Mouse (Mus musculus): ENCODE results near the gene 6330409D20Rik. TPM values are rescaled to one million over a fixed set of nuclear protein-coding genes. Genes with fewer than 3 reads are reported as not detected.

The 6330409D20Rik gene
- polyA plus RNA-seq, 1 experiment from 2014 or later = 2.1 TPM

DNA sequence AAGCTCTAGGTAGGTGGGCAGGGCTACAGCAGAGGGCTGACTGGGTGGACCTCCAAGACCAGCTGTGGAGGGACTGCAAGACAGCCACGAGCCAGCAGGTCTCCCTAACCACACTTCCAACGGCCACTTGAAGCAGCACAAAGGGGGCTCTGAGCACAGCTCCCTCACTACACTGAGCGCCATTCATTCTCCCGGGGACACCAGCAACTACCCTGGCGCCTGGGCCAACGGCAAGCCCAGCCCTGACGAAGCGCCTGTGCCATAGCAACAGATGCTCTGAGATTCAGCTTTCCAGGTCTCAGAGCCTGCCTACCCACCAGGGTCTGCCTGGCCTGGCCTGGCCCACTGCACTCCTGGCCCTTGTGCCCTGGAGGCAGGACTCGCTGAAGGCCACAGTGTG, 22.1 kb downstream of the 6330409D20Rik start:
- Histone ChIP-seq H3K27me3 (no peaks in the 10 kb centered on the region), H3K27ac (peak overlapping the region; percentile 53; the same call in 1 of the 2 replicates), H3K4me1 (peaks cover 21% of the 10 kb centered on the region), H3K9me3 (no peaks in the 10 kb centered on the region), H3K36me3 (replicated peaks) (no peaks in the 10 kb centered on the region), H3K4me2 (no peak overlapping the region), H3K9ac (no peak overlapping the region), H3K4me3 (replicated peaks) (no peak overlapping the region)
- 45% methylated on average over 9 of the region's 9 CpGs for WGBS
- no peak for ATAC-seq (ENCODE audit: low FRiP score)

DNA sequence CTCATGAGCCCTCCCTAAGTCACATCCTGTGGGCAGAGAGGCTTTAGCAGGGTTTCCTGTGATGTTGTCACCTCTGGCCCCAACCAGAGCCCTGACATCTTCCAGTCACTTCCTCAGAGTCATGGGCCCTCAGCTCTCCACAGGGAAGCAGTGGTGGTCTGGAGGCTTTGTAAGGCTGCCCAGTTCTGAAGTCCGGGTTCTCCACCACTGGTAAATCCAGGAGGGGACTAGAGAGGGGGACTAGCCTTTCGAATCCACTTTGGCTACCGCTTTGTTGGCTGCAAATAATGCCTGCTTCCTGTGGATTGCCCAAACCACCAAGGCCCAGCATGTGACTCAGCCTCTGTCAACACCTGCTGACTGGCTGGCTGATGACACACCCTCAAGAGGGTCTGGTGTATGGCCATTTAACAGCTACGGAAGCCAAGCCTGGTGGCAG, 25.8 kb downstream of the 6330409D20Rik start:
- no peak for ATAC-seq (ENCODE audit: low FRiP score)
- Histone ChIP-seq H3K27me3 (no peaks in the 10 kb centered on the region), H3K4me3 (replicated peaks) (no peak overlapping the region), H3K4me1 (peaks cover 30% of the 10 kb centered on the region), H3K36me3 (replicated peaks) (peaks cover 8% of the 10 kb centered on the region), H3K4me2 (no peak overlapping the region), H3K27ac (no peak overlapping the region), H3K9me3 (no peaks in the 10 kb centered on the region), H3K9ac (no peak overlapping the region)
- WGBS = 77% methylated on average over 4 of the region's 4 CpGs

DNA sequence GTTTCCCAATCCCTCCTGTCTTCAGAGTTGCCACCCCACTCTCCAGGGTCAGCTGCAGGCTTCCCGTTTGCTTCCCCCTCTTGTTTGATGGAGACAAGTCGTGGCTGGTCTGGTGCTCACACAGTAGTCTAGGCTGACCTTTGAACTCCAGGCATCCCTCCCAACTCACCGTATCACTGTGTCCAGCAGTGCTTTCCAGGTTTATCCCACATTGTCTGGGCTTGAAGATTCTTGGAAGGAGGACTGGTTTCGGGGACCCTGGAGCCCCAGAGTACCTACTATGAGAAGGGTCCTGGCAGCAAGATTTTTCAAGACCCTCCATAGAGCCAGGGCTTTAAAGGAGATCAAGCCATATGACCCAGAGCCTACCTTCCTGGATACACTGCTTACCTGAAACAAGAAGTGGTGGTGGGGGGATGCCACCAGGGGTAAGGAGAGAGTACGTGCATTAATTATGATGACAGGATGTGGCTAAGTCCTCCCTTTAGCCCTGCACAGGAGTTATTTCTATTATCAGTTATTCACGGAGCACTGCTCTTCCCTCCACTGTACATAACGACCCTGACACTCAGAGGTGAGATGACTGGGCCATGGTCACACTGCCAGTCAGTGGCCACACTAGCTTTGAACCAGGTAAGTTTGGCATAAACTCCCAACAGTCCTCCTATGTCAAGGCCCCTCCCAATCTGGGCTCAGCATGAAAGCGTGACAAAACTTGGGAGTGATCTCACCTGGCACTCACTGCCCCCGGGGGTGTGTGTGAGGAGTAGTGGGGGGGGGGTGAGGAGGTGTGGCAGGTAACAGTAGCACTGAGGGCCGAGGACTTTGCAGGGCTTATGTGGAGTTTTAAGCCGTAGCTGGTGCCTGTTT, 26.5 kb downstream of the 6330409D20Rik start:
- Histone ChIP-seq H3K4me3 (replicated peaks) (0 out of 2 replicates have a peak overlapping the region, but pooled peaks have one; percentile 92), H3K9ac (peak overlapping the region; percentile 93; the same call in 1 of the 2 replicates), H3K9me3 (no peaks in the 10 kb centered on the region), H3K27ac (peak overlapping the region; percentile 99), H3K4me1 (peaks cover 29% of the 10 kb centered on the region), H3K4me2 (0 out of 2 replicates have a peak overlapping the region, but pooled peaks have one; percentile 96), H3K36me3 (replicated peaks) (peaks cover 14% of the 10 kb centered on the region), H3K27me3 (no peaks in the 10 kb centered on the region)
- 69% methylated on average over 11 of the region's 11 CpGs for WGBS
- no peak for ATAC-seq (ENCODE audit: low FRiP score)

DNA sequence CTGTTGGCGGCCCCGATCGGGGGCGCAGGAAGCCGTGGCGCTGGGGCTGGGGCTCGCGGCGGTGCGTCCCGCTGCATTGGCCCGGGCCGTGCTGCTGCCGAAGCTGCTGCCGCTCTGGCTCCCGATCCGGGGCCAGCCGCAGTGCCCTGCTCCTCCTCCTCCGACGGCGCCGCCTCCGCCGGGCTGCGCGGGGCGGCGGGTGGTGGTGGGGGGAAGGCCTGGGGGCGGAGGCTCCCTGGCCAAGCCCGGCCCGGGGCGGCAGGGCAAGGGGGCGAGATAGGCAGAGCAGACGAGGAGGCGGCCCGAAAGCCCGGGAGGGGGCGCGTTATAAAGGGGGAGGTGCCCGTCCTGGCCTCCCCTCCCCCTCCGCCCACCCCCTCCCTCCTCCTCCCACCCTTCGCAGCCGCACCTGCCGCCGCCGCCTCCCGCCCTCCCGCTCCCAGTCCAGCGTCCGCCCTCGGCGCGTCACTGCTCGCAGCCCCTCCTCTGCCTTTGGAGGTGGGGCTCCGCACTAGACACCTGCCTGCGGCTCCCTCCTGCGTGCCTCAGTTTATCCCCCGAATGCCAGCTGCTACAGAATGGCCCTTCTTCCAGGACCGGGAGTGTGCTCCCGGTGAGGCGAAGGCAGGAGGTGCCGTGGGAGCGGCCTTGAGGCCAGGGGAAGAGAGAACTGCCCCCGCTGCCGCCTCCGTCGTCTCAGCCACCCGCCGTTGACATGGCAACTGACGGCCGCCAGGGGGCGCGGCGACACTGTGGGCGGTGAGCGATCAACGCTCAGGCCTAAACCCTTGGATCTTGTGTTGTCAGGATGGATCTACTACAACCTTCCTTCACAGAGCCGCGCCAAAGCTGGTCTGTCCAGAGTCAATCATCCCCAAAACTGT, 27.6 kb downstream of the 6330409D20Rik start, which contains the start of gene Cdk9:
Cdk9 (minus strand) TSS at position 143 of the 884 bp plus-strand sequence.
- H3K4me3 ChIP-seq (replicated peaks) = peak within 1 kb of the TSS; percentile 92
- no peaks in the 10 kb centered on the region for H3K9me3 ChIP-seq
- peaks cover 20% of the 10 kb centered on the region for H3K4me1 ChIP-seq
- peak within 1 kb of the TSS; percentile 96 for H3K4me2 ChIP-seq
- WGBS = under 1% methylated on average over 58 of the region's 79 CpGs
- H3K27me3 ChIP-seq = no peaks in the 10 kb centered on the region
- H3K36me3 ChIP-seq (replicated peaks) = peaks cover 26% of the 10 kb centered on the region
- H3K27ac ChIP-seq = peak within 1 kb of the TSS; percentile 99
- peak; percentile 89 for ATAC-seq (ENCODE audit: low FRiP score)
- H3K9ac ChIP-seq = peak within 1 kb of the TSS; percentile 93

DNA sequence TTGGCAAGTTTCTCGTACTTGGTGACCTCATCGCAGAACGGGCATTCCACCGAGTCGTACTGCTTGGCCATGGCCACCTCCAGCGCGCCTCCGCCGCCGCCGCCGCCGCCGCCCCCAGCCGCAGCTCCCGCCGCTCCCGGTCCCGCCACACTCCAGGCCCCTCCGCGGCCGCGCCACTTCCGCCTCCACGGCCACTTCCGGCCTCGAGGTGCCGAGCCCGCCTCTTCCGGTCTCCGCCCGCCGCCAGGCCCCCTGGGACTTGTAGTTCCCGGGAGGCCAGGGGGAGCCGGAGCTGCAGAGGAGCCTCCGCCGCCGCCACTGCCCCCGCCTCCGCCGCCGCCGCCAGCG, 28.3 kb downstream of the 6330409D20Rik start:
- peaks cover 20% of the 10 kb centered on the region for H3K4me1 ChIP-seq
- peak overlapping the region; percentile 93 for H3K9ac ChIP-seq
- WGBS = 0% methylated on average over 26 of the region's 44 CpGs
- ATAC-seq (ENCODE audit: low FRiP score) = peak; percentile 91
- no peaks in the 10 kb centered on the region for H3K27me3 ChIP-seq
- H3K4me3 ChIP-seq (replicated peaks) = peak overlapping the region; percentile 92
- H3K27ac ChIP-seq = peak overlapping the region; percentile 99
- H3K9me3 ChIP-seq = no peaks in the 10 kb centered on the region
- peaks cover 32% of the 10 kb centered on the region for H3K36me3 ChIP-seq (replicated peaks)
- peak overlapping the region; percentile 96 for H3K4me2 ChIP-seq

DNA sequence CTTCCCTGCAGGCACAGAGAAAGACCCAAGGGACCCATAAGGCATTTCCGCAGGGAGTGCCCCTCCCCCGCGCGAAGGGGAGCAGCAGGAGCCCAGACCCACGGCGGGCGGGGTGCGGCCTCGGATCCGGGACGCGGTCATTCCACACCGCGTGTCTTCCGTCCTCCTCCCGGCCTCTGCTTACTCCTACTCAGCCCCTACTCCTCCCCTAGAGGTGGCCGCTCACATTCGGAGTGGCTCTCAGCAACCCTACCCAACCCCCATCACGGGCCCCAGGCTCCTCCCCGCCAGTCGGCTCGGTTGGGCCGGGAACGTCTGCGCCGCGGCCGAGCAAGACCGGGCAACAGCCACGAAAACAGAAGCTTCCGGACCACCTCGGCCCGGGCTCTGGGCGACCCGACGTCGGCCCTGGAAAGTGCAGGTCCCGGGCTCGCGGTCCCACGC, 28.7 kb downstream of the 6330409D20Rik start:
- Histone ChIP-seq H3K4me2 (peak overlapping the region; percentile 96), H3K36me3 (replicated peaks) (peaks cover 37% of the 10 kb centered on the region), H3K27me3 (no peaks in the 10 kb centered on the region), H3K27ac (peak overlapping the region; percentile 99), H3K4me3 (replicated peaks) (peak overlapping the region; percentile 92), H3K9ac (peak overlapping the region; percentile 93), H3K4me1 (peaks cover 20% of the 10 kb centered on the region), H3K9me3 (no peaks in the 10 kb centered on the region)
- peak; percentile 50 for ATAC-seq (ENCODE audit: low FRiP score)
- WGBS = under 1% methylated on average over 41 of the region's 41 CpGs

DNA sequence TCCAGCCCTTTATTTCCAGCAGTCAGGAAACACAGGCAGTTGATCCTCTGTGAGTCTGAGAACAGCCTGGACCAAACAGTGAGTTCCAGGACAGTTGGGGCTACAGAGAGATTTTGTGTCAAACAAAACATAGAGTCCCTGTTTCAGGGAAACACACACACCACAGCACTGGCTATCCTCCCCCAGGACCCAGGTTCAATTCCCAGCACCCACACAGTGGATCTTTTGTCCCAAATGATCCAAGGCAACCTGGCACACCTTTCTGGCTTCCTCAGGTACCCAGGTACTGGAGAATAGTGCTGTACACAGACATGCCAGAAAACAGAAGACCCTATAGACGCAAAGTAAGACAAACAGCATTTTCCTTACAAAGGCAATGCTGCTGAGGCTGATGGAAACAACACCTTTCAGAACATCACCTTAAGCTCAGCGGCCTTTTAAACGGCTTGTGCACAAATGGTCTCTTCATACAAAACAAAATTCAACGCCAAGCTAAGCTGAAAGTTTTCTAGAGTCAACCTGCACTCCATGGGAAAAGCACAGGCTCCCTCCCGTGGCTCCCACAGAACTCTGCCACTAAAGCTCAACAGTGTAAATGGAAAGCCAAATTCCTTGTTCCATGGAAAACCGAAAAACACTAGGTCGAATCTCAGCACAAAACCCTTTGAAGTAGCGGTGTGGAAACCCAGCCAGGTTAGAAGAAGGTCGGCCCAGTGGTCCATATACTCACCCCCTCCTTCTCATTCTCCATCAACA, 29.3 kb downstream of the 6330409D20Rik start:
- H3K27ac ChIP-seq = 0 out of 2 replicates have a peak overlapping the region, but pooled peaks have one; percentile 99
- H3K27me3 ChIP-seq = no peaks in the 10 kb centered on the region
- 30% methylated on average over 9 of the region's 9 CpGs for WGBS
- H3K9me3 ChIP-seq = no peaks in the 10 kb centered on the region
- peak overlapping the region; percentile 93 for H3K9ac ChIP-seq
- no peak for ATAC-seq (ENCODE audit: low FRiP score)
- H3K36me3 ChIP-seq (replicated peaks) = peaks cover 43% of the 10 kb centered on the region
- peak overlapping the region; percentile 92 for H3K4me3 ChIP-seq (replicated peaks)
- peaks cover 20% of the 10 kb centered on the region for H3K4me1 ChIP-seq
- peak overlapping the region; percentile 96 for H3K4me2 ChIP-seq

DNA sequence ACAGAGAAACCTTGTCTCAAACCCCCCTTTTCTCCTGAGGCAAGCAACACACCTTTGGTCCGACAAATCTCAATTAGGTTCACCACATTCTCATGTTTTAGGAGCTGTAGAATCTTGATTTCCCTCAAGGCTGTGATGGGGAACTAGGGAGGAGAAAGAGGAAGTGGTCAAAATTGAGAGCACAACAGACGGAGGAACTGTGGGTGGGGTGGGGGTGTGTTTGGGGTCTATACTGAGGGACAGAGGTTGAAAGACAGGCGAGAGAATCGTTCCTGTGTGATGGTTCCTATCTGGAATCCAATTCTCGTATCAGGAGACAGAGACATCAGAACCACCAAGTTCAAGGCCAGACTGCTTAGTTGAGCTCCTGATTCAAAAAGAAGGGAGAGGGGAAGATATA, 30.4 kb downstream of the 6330409D20Rik start:
- H3K27me3 ChIP-seq = no peaks in the 10 kb centered on the region
- H3K4me3 ChIP-seq (replicated peaks) = no peak overlapping the region
- no peak for ATAC-seq (ENCODE audit: low FRiP score)
- H3K27ac ChIP-seq = no peak overlapping the region
- no peak overlapping the region for H3K4me2 ChIP-seq
- no peak overlapping the region for H3K9ac ChIP-seq
- peaks cover 20% of the 10 kb centered on the region for H3K4me1 ChIP-seq
- H3K9me3 ChIP-seq = no peaks in the 10 kb centered on the region
- H3K36me3 ChIP-seq (replicated peaks) = peaks cover 54% of the 10 kb centered on the region
- WGBS = 89% methylated on average over 5 of the region's 5 CpGs

DNA sequence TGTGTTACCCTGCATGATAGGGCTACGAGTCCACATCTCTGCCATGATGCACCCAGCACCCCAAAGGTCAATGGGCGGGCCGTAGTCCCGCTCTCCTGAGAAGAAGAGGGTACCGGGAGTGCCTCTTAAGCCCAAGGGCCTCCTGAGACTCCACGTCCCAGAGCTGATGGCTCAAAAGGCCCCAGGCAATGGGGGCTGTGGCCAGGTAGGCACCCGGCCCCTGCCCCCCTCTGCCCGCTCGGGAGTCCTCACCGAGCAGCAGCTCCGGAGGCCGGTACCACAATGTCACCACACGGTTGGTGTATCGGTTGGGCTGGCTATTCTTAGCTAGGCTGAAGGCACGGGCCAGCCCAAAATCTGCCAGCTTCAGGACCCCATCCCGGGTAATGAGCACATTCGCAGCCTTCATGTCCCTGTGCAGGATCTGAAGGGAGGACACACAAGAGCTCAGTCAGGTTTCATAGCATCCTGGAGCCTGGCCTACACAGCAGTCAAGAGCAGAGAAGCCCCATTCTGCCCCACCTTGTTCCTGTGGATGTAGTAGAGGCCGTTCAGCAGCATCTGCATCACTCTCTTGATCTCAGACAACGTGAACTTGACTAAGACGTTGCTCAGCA, 31.2 kb downstream of the 6330409D20Rik start:
- H3K4me2 ChIP-seq = no peak overlapping the region
- no peaks in the 10 kb centered on the region for H3K27me3 ChIP-seq
- H3K4me3 ChIP-seq (replicated peaks) = no peak overlapping the region
- 92% methylated on average over 20 of the region's 20 CpGs for WGBS
- ATAC-seq (ENCODE audit: low FRiP score) = no peak
- no peak overlapping the region for H3K9ac ChIP-seq
- no peak overlapping the region for H3K27ac ChIP-seq
- H3K9me3 ChIP-seq = no peaks in the 10 kb centered on the region
- H3K4me1 ChIP-seq = peaks cover 20% of the 10 kb centered on the region
- peaks cover 62% of the 10 kb centered on the region for H3K36me3 ChIP-seq (replicated peaks)

DNA sequence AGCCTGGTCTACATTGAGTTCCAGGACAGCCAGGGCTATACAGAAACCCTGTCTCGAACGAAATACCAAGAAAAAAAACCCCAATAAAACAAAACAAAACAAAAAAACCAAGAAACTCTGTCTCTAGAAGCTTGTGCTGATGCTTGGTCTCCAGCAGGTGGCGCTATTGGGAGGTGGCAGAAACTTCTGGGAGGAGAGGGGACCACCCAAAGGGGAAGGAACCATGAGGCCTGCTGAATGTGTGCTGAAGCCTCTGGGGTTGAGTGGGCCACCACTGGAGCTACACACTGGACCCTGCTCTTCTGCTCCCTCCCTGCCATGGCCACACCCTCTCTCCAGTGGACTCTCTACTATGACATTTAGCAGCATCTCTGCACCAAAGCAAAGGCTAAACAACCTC, 32.2 kb downstream of the 6330409D20Rik start:
- Histone ChIP-seq H3K27ac (no peak overlapping the region), H3K4me2 (no peak overlapping the region), H3K9ac (no peak overlapping the region), H3K4me1 (peaks cover 12% of the 10 kb centered on the region), H3K9me3 (no peaks in the 10 kb centered on the region), H3K36me3 (replicated peaks) (peaks cover 72% of the 10 kb centered on the region), H3K27me3 (no peaks in the 10 kb centered on the region), H3K4me3 (replicated peaks) (no peak overlapping the region)
- no peak for ATAC-seq (ENCODE audit: low FRiP score)
- 38% methylated on average over 3 of the region's 3 CpGs for WGBS

DNA sequence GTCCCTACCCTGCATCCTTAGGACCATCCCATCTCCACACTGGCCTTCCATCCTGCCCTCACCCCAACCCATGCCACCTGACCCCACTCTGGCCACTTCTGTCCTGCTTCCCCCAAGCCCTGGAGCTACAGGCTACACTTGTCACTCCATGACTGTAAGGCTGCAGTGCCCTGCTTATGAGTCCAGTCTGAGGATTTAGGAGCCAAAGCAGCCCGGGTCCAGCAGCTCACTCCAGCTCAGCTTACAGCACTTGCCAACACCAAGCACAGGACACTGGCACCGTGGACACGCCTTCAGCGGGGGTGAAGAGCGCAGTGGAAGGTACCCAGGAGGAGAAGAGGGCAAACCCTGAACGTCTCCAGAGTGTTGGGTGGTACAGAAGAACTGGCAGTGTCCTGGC, 33.8 kb downstream of the 6330409D20Rik start:
- Histone ChIP-seq H3K4me1 (peaks cover 10% of the 10 kb centered on the region), H3K27me3 (no peaks in the 10 kb centered on the region), H3K9ac (no peak overlapping the region), H3K27ac (no peak overlapping the region), H3K4me3 (replicated peaks) (no peak overlapping the region), H3K36me3 (replicated peaks) (peaks cover 78% of the 10 kb centered on the region), H3K4me2 (no peak overlapping the region), H3K9me3 (no peaks in the 10 kb centered on the region)
- WGBS = 93% methylated on average over 6 of the region's 6 CpGs
- ATAC-seq (ENCODE audit: low FRiP score) = no peak
